Mouse (Mus musculus) left cerebral cortex, adult 2 months (tissue): ENCODE measurements around the gene Rem2. TPM values are rescaled to one million over a fixed set of nuclear protein-coding genes. Genes with fewer than 3 reads are reported as not detected.

Experiments used
- DNase-seq, 2 experiments: peaks; one replicate each; pipeline ENCODE4 v3.0.0; 2021 to 2022; ENCODE audit warnings: low spot score in 2 of 2, mixed read lengths in 1 of 2; ENCODE audit errors: extremely low spot score in 1 of 2
- H3K27ac ChIP-seq: fragments of 200-600 bp; 2 replicates; pipeline ENCODE4 v1.8.1; 2022
- H3K4me3 ChIP-seq: fragments of 200-600 bp; 2 replicates; pipeline ENCODE4 v1.8.1; 2022
- CTCF ChIP-seq: fragments of 200-600 bp; IDR thresholded peaks from 2 replicates; pipeline ENCODE4 v1.8.1; 2022; ENCODE audit warnings: antibody characterized with exemption, mild to moderate bottlenecking, moderate library complexity
- intact Hi-C: fragments of 180-260 bp; cut with DNase I; formaldehyde crosslinking; loops from one replicate; pipeline ENCODE4 v1.15.1; 2025
- total RNA-seq, 2 experiments: library from RNA; stranded (reverse); gene quantifications; 2 replicates each; pipeline ENCODE4 v1.2.3; 2021

The Rem2 gene
- total RNA-seq, 2 experiments from 2014 or later, result 3.2 to 7.2 TPM

DNA sequence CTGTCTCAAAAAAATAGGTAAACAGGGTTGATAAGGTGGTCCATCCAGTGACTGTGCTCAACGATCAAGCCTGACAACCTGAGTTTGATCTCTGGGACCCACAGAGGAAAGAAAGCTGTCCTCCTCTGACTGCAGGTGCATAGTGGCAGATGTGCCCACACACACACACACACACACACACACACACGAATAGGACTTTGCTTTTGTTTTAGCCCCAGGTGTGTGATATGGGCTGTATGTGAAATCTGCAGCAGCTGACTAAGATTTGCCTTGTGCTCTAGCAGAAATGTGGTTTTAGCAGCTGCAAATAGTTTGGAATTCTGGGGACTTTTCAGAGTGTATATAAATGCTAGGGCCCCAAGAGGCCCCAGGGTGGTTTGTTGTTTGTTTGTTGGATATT lies 23.4 kb downstream of the Rem2 start:
- Histone ChIP-seq H3K4me3 (no peak overlapping the region), H3K27ac (no peak overlapping the region)
- intact Hi-C loops, result no loop called here
- TF ChIP-seq CTCF, result no peak
- no peak for DNase-seq

- no peak for DNase-seq
- intact Hi-C loops, result no loop called here
- no peak for TF ChIP-seq CTCF
- Histone ChIP-seq H3K4me3 (no peak overlapping the region), H3K27ac (no peak overlapping the region)
Measured at GRCm38 (mm10) chr14:54501365-54501764, 25.5 kb downstream of the Rem2 start.

DNA sequence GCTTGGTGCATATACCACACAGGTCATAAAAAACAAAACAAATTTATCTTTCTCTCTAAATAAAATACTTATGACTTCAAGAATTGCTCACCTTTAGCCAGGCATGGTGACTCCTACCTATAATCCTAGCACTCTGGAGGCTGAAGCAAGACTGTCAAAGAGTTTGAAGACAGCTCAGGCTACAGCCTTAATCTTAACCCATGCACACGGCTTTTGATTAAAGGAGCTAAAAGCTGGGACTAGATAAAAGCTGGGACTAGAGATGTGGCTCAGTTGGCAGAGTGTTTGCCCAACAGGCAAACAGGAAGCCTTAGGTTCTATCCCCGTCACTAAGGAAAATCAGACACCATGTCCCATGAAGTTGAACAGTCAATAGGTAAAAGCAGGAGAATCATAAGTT lies 27.2 kb downstream of the Rem2 start:
- Histone ChIP-seq H3K4me3 (no peak overlapping the region), H3K27ac (no peak overlapping the region)
- intact Hi-C loops, result no loop called here
- DNase-seq, result no peak
- TF ChIP-seq CTCF, result no peak

DNA sequence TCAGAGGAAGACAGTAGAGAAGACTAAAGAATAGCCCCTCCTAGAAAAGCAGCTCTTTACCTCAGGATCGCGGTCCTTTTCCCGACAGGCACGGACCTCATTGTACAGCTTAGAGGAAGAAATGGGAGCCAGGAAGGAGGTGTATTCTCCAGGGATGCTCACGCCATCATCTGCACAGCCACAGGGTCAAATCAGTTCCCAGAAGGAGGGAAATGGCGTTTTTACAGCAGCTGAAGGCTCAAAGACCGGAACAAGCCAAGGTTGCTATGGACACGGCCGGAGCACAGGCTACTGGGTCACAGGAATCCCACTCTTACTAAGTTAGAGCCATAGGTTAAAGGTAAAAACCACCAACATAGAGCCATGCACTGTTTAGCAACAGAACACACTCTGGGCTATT lies 33.9 kb downstream of the Rem2 start:
- DNase-seq, result no peak
- no peak overlapping the region for H3K4me3 ChIP-seq
- H3K27ac ChIP-seq, result no peak overlapping the region
- no peak for TF ChIP-seq CTCF
- intact Hi-C loops, result no loop called here

- peak overlapping the region; percentile 78 for H3K4me3 ChIP-seq
- no peak for DNase-seq
- TF ChIP-seq CTCF, result no peak; the same call in 1 of the 2 replicates
- intact Hi-C loops, result loop anchor here (2.0 to 5.0 kb wide), 2 partner anchors 52 to 370 kb away; partner anchors contain the start of gene Lrp10
- H3K27ac ChIP-seq, result peak overlapping the region; percentile 77
Measured at GRCm38 (mm10) chr14:54516710-54517310, 40.9 kb downstream of the Rem2 start.

DNA sequence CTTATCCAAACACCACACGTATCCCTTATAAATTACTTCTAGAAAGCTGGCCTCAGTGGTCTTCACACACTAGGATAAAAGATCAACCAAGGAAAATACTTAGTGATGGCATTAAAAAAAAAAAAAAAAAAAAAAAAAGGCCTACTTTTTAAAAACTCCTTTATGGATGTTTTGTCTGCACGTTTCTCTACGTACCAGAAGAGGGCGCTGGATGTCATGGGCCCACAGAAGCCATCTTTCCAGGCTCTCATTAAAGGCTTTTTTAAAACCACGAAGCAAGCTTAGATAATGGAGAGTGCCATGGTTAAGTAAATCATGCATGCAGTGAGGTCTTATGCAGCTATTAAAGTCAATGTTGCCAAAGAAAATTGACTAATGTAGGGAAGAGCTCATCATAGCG lies 47.7 kb downstream of the Rem2 start:
- H3K4me3 ChIP-seq, result no peak overlapping the region
- no peak for DNase-seq
- peak; percentile 37 for TF ChIP-seq CTCF
- intact Hi-C loops, result no loop called here
- no peak overlapping the region for H3K27ac ChIP-seq

DNA sequence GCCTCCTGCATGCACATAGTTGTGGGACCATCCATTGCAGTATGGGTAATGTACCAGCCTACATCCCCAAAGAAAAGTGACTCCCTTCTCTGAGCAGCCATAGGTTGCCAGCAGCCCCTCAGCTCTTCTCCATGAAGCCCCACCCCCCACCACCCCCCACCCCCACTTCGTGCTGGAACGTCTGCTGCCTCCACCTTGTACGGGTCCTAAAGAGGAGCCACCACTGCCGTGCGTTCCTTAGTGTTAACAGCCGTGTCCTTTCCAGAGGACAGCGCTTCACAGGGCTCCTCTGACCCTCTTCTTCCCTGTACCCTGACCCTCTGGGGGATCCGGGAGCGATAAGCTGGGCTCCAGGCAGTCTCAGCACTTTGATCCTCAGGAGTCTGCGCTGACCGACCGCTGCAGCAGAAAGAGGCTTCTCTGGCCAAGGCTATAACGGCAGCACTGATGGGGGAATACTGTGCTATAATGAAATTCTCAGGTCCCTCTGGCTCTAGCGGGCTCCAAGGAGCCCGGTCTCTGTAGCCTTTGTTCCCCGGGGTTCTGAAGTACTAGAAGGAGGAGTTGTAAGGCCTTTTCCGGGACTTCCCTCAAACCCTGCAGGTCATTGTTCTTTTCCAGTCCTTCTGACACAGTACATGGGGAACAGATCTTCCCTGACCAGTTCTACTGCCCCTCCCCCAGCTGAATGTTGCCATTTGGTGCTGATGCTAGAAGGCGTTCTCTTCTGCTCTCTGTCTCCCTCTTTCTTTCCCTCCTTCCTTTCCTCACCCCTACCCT lies 51.5 kb downstream of the Rem2 start:
- Histone ChIP-seq H3K27ac (peak overlapping the region; percentile 34; the same call in 1 of the 2 replicates), H3K4me3 (peak overlapping the region; percentile 40)
- intact Hi-C loops, result loop anchor here (5.0 kb wide), 1 partner anchor 110 kb away; no protein-coding TSS in a partner anchor
- no peak; the same call in 1 of the 2 replicates for TF ChIP-seq CTCF
- DNase-seq, result peak in 1 of 2 experiments; percentile 42

- intact Hi-C loops, result loop anchor here (5.0 kb wide), 1 partner anchor 109 kb away; no protein-coding TSS in a partner anchor
- DNase-seq, result no peak
- TF ChIP-seq CTCF, result no peak
- Histone ChIP-seq H3K4me3 (no peak overlapping the region), H3K27ac (no peak overlapping the region)
Measured at GRCm38 (mm10) chr14:54528007-54528393, 52.1 kb downstream of the Rem2 start.

GRCm38 (mm10) chr14:54528446-54529111 lies 52.7 kb downstream of the Rem2 start:
- intact Hi-C loops, result loop anchor here (5.0 kb wide), 1 partner anchor 109 kb away; no protein-coding TSS in a partner anchor
- DNase-seq, result peak; percentile 76 to 87
- TF ChIP-seq CTCF, result peak; percentile 94
- Histone ChIP-seq H3K27ac (no peak overlapping the region), H3K4me3 (no peak overlapping the region)

Other genes starting within 250 kb of the Rem2 start
- 100 to 1,000 TPM; 106 to 115 TPM for gene Dad1, start 222.0 kb upstream of the Rem2 start, total RNA-seq
- 10 to 100 TPM; 46.7 to 49.3 TPM for gene Abhd4, start 221.9 kb upstream of the Rem2 start, total RNA-seq
- gene Olfr49, start 191.2 kb upstream of the Rem2 start, total RNA-seq, result not detected
- 10 to 100 TPM; 49.1 to 51.1 TPM for gene Oxa1l, start 115.3 kb upstream of the Rem2 start, total RNA-seq
- gene Slc7a7, start 58.3 kb upstream of the Rem2 start, total RNA-seq, result 1 to 10 TPM; 1.6 to 3.4 TPM
- 10 to 100 TPM; 78.6 to 79.2 TPM for gene Mrpl52, start 49.2 kb upstream of the Rem2 start, total RNA-seq
- gene Mmp14, start 44.5 kb upstream of the Rem2 start, total RNA-seq, result 10 to 100 TPM; 10.3 to 13.8 TPM
- 10 to 100 TPM; 18.9 to 25.0 TPM for gene Lrp10, start 12.0 kb upstream of the Rem2 start, total RNA-seq
- gene Prmt5, start 41.4 kb downstream of the Rem2 start, total RNA-seq, result 10 to 100 TPM; 46.5 to 48.3 TPM
- 1 to 10 TPM; 2.2 to 2.7 TPM for gene Haus4, start 78.5 kb downstream of the Rem2 start, total RNA-seq
- 1 to 10 TPM; 1.3 to 2.8 TPM for gene Ajuba, start 101.5 kb downstream of the Rem2 start, total RNA-seq
- gene 4931414P19Rik, start 129.9 kb downstream of the Rem2 start, total RNA-seq, result 1 to 10 TPM; 8.3 to 9.0 TPM
- gene Psmb5, start 141.9 kb downstream of the Rem2 start, total RNA-seq, result 100 to 1,000 TPM; 166 to 167 TPM
- gene Psmb11, start 145.3 kb downstream of the Rem2 start, total RNA-seq, result not detected
- not detected for gene Gm17606, start 164.9 kb downstream of the Rem2 start, total RNA-seq
- 10 to 100 TPM in 1 of 2 experiments, 1 to 10 TPM in 1; 8.2 to 11.3 TPM for gene Cdh24, start 165.3 kb downstream of the Rem2 start, total RNA-seq
- gene 1700123O20Rik, start 210.1 kb downstream of the Rem2 start, total RNA-seq, result 10 to 100 TPM; 20.2 to 22.7 TPM
- 100 to 1,000 TPM; 200 to 232 TPM for gene Acin1, start 210.8 kb downstream of the Rem2 start, total RNA-seq
- not detected for gene Gm29776, start 222.7 kb downstream of the Rem2 start, total RNA-seq
- not detected for gene Cebpe, start 236.1 kb downstream of the Rem2 start, total RNA-seq